Mouse (Mus musculus): ENCODE measurements around the gene Cdh4.

Cdh4 gene

DNA sequence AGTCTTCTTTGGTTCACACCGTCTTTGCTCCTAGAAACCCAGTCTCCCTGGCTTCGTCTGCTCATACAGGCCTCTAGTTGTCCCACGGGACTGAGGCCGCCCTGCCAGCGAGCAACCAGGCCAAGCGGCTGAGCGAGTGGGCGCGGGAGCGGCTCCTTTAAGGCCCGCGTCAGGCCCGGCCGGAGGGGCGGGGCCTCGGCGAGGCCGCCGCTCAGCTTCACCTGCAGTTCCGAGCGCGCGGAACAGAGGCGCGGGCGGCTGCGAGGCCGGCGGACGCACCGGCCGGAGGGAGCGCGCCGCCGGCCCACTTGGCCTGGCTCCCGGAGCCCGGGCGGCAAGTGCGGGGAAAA is at the start of gene Cdh4:
Gene Cdh4, plus strand, starts transcription at position 241 of the 350 bp plus-strand sequence.
- DNase-seq (ENCODE audit: low read depth, low spot score): peak; percentile 59

DNA sequence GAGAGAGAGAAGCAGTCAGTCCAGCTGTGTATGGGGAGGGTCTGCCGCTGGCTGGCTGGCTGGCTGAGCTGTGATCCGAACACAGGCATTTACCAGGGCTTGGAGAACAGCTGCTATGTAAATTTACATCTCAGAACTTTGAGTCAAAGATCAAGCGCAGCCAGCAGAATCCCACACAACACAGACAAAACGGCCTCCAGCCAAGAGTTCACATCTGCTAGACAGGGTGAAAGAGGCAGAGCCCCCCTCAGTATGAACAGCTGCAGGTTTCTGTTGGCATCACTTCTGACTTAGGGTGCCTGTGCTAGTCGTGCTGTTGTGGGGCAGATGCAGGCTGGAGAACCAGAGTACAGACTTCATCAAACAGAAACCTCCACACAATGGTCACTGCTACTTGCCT is 46.8 kb upstream of the Cdh4 start:
- peak; percentile 11 for DNase-seq (ENCODE audit: low read depth, low spot score)

DNA sequence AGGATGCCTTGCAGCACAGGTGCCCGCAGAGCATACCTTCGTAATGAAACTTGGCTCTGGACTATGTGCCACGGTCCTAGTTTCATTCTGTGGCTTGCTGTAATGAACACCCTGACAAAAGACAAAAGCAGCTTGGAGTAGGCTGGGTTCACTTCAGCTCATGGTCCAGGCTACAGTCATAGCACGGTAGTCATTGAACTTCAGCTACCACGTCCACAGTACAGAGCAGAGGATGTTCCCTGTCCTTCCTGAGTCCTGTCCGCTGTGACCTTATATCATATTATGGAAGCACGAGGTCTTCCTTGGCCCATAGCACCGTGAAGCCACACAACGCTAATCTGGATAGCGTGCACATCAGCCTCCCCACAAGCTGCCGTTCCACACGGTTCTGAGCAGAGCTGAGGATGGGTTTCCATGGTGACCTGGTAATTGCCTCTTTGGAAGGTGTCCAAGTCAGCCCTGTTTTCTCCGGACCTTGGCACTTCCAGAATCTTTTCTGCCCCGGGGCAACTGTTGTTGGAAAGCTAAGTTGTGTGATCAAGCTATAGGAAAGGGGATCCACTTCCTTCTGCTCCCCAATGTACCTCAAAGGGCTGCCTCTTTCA is 42.5 kb upstream of the Cdh4 start:
- DNase-seq (ENCODE audit: low read depth, low spot score): no peak

DNA sequence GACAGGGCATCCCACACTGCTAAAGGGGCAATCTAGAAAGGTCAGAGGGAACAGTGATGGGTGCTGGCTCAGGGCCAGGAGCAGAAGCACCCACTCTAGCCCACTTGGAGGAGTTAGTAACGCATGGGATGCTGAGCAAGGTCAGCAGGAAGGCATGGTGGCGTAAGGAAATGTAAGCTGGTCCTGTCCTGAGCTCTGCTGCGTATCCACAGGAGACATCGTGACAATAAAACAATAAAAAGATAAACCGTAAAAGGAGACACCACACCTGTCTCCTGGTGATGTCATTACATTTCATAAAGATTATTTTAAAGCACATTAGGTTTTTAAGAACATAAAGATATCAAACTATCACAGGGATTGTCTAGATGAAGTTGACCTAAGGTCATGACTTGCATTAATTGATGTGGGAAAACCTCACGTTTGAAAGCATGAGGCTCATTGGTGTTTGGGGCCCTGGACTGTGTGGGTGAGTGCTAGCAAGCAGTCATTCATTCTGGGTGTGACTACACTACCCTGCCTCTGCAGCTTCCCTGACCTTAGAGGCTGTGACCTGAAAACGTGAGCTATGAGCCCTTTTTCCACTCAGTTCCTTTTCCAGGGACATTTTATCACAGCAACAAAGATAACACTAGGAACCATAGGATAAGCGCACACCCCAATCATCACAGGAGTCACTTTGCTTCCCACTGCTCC is 31.2 kb upstream of the Cdh4 start:
- no peak for DNase-seq (ENCODE audit: low read depth, low spot score)

DNA sequence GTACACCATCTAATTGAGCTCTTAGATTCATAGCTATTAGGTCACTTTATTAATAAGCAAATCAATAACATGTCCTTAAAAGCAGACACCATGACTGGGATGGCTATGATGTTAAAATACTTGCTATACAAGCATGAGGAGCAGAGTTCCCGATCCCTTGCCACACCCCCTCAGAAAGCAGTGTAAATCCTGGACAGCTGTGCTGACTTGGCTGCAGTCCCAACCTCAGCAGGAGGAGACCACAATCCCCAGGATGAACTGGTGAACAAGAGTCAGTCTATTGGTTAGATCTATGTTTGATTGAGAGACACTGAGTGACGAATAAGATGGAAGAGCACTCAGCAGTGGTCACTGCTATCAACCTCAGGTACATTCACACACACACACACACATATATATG is 29.3 kb upstream of the Cdh4 start:
- no peak for DNase-seq (ENCODE audit: low read depth, low spot score)

DNA sequence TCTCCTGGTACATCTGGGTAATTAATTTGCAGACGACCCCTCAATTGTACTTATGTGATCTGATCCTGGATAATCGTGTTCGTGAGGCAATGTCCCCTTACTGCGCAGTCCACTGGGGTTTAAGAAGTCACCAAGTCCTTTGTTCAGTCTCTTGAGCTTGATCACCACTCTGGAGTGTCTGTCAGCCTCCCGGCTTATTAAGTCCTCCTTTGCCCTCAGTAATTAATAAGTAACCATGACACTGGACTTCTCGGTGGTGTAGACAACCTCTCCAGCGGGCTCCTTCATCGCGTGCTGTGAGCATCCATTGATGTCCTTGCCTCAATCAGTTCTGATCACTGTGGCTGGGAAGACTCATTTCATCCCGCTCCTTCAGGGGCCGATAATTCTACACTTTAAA is 28.0 kb upstream of the Cdh4 start:
- DNase-seq (ENCODE audit: low read depth, low spot score): no peak

DNA sequence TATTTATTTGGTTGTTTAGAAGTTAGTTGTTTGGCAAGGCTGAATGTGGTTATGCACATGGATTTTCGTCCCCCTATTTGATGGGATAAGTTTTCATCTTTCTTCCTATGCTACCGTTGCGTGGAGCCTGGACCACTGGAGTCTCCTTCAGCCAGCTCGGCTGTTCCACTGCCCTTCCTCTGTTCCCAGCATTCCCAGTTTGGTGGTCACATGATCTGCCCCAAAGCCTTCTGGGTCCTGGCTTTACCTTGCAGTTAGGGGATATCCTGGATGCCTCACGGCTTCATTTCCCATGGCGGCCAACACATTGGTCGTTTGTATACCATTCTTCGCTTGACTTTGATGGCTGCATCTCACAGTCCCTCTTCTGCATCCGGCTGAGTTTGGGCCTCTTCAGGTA is 27.5 kb upstream of the Cdh4 start:
- DNase-seq (ENCODE audit: low read depth, low spot score): no peak

DNA sequence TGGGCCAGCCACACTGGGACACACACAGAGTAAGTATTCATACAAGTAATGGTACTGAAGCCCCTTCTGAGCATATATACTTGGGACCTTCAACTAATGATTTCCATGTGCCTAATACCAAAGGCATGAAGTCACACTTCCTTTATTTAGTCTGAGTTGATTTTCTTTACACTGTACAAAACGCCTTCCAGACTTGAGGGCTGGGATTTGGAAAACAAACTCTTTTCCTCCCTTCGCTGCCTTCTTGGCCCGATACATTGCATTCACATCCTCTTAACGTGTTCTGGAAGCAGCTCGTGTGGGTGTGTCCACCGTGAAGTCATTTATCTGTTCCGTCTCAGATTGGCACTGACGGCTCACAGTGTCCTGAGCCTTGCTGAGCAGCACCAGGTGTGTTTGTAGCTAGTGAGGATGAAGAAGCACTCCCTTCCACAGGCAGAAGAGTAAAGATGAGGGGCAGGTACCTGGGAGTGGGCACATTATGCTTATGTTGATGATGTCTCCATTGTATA is 26.3 kb upstream of the Cdh4 start:
- peak; percentile 26 for DNase-seq (ENCODE audit: low read depth, low spot score)

DNA sequence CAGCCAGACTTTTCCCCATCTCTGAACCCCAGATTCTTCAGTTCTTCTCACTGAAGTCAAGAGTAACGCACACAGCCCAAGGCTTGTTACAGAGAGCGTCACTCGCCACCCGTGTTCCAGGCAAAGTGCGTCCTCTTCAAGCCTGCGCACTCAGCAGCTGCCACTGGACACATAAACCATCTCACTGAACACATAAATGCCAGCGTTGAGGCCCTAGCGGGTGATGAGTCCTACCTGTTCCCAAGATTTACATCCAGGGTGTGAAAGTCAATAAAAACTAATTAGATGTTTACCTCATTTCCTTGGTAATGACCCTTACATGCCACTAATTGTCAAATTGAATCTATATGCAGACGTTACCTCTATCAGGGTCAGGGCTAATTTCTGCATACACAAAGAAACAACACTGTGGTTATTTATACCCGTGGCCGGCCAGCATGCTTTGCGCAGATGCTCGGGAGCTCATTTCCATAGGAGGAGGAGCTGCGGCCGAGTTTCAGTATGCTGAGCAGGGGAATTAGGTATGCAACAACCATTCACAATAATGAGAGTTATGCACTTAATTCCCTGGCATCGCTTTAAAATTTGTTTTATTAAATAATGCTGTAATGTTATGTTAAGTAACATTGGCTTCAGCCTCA is 25.5 kb upstream of the Cdh4 start:
- peak; percentile 16 for DNase-seq (ENCODE audit: low read depth, low spot score)

DNA sequence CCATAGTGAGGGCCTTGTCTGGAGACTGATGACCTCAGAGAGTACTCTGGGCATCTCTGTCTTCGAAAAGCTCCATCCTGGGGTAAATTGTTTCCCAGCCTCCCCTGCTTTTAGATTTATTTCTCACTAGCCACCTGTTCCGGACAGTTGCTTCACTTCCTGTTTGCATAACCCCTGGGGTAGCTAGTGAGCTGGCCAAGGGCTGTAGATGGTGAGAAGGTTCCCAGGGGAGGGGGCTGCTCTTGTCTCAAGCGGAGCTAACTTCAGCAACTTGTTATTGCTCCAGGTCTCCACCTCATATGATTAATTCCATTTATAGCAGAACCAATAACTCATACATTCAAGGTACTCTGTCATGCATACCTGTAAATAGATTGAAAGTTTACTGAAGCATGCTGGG is 16.6 kb upstream of the Cdh4 start:
- no peak for DNase-seq (ENCODE audit: low read depth, low spot score)

DNA sequence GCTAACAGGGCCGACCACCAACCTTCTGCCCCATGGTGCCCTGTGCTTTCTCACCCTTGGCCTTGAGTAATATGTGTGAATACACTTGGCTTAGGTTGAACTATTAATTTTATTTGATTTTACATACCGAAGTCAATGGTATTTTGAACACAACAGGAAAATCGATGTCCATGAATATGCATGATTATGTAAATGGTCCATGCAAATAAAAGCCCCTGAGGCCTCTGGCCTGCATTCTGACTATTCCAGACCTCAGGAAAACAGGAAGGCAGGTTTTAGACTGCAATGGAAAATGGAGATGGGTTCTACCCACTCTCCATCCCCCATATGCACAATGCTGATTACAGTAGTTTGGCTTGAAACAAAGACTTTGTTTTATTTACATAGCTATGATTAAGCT is 13.3 kb upstream of the Cdh4 start:
- no peak for DNase-seq (ENCODE audit: low read depth, low spot score)

DNA sequence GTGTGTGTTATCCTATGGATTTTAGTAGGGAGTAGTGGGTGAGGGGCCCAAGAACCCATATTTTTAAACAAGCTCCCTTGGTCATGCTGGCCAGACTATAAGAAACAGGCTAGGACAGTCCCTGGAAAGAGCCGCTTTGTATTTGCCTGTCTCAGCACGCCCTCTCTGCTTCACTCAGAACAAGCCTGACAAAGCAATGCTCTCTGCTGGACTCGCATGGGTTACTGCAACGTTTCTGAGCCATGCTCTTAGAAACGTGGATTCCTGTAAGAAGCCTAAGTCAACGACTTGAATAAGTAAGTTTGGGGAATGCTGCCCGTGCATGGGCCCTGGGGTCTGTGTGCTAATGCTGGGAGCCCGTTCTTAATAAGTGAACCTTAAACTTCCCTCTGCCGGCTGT is 2.1 kb upstream of the Cdh4 start:
- peak; percentile 6 for DNase-seq (ENCODE audit: low read depth, low spot score)

DNA sequence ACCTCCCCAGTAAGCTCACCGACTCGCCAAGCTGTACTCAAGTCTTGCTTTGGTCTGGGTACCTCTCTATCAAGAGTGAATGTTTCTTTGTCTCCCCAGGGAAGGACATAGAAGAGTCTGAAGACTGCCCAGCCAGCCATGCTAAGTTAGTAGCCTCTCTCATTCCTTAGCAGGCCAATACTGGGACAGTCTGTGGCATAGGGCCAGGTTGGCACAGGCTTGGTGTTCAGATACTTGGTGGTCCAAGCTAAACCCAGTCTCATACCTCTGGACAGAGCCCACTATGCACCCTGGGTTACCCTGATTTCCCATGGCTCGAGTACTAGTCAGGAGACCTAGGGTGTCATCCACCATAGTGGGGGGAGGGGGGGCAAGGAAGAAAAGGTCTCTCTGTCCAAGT is 1.1 kb upstream of the Cdh4 start:
- DNase-seq (ENCODE audit: low read depth, low spot score): no peak

DNA sequence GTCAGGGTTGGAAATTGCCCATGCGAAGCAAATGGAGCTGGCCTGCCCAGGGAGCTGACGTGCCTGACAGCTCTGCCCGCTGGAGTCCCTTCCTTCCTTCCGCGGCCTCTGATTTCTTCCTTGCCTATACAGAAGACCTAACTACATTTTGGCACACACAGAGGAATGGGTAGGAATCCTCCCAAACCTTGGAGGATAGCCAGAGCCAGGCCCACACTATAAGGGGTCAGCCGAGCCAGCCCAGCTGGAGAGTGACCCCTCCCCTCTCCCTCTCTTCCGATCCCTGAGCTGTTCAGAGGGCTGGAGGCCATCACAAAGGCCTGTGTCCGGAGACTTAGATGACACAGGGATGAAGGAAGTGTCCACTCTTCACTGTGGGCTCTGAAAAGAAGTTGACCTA is 514 bp upstream of the Cdh4 start:
- DNase-seq (ENCODE audit: low read depth, low spot score): no peak

DNA sequence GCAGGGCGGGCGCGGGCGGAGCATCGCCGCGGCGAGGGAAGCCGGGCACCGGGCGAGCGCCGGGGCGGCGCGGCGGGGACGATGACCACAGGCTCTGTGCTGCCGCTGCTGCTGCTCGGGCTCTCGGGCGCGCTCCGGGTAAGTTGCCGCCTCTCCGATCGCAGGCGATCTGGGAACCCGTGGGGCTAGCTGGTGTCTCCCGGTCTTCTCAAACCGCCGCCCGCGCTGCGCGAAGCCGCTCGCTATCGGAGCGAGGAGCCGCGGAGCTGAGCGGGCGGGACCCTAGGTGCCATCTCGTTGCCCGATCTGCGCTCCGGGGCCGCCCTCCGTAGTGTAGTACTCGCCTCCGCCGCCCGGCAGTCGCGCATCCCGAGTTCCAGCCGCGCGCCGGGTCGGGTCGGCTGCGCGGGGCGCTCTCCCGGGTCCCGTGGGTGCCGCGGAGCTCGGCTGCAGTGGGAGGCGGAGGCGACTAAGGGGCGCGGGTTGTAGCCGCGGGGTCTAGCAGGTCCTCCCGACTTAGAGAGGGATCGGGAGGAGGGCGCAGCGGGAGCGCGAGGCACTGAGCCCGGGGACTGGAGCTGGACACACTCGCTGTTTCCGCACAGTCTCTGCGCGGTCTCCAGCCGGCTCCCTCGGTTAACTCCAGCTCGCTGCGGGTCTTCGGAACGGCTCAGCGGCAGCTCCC is 452 bp downstream of the Cdh4 start:
- peak; percentile 31 for DNase-seq (ENCODE audit: low read depth, low spot score)

DNA sequence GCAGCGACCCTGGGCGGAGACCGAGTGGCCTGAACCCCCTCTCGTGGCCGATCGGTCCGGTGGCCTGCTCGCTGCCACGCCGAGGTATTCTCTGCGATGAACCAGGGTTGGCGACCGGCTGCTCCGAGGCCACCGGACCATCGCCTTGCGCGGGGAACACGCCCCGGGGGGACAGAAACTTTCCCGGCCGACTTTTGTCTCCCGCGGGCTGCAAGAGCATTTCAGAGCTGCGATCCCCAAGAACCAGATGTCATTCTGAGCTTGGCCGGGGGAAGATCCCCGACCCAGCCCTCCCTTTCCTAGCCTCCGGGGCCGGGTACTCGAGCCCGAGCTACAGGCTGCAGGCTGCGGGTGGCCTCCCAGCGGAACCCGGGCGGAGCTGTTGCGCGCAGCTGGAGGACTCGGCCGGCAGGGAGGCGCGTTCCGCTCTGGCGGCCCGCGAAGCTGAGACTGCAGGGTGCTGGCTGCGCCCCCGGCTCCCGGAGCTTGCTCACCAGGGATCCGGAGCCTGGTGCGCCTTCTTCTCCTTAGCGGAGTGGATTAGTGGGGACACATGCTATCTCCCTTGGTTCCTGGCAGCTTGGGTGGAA is 1.1 kb downstream of the Cdh4 start:
- DNase-seq (ENCODE audit: low read depth, low spot score): peak; percentile 24

DNA sequence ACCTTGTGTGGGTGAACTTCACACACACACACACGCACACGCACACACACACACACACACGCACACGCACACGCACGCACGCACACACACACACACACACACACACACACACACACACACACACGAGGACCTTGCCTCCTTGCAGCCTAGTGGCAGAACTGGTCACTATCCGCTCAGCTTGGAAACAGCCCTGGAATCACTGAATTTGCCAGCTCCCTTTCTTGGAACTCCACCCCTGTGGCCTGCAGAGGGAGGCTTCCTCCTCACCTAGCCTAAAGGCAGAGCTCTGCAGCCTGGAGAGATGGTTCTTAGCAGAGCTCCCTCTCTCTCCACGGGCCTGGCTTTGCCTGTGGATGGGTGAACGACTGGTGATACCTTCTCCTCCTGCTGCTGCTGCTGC is 1.7 kb downstream of the Cdh4 start:
- DNase-seq (ENCODE audit: low read depth, low spot score): peak; percentile 4

DNA sequence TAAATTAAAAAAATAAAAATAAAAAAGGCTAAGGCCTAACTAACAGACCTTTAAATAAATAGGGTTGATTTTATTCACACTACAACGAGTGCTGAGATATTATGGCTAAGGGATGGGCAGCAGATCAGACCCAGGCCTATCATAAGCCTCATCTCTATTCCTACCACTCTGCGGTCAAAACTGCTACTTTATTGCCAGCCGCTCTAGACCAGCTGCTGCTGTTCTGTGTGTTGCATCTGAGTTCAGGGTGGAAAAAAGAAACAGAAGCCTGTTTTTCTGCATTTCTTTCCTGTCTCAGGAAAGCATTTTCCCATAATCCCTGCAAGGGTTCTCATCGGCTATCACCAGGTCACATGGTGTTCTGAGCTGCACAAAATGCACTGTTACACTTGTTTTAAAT is 6.0 kb downstream of the Cdh4 start:
- DNase-seq (ENCODE audit: low read depth, low spot score): no peak

DNA sequence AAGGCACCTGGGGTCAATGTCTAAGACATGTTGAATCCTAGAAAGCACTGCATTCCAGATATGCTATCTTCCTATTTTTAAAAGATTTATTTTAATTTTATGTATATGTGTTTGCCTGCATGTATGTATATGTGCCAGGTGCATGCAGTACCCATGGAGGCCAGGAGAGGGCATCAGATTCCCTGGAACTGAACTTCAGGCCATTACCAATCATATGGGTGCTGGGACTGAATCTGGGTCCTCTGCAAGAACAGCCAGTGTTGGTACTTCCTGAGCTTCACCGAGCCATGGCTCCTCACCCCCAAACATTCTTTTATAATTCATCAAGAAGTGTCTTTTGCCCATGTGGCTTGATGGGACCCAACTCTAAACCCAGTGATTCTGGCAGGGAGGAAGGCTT is 6.8 kb downstream of the Cdh4 start:
- no peak for DNase-seq (ENCODE audit: low read depth, low spot score)

DNA sequence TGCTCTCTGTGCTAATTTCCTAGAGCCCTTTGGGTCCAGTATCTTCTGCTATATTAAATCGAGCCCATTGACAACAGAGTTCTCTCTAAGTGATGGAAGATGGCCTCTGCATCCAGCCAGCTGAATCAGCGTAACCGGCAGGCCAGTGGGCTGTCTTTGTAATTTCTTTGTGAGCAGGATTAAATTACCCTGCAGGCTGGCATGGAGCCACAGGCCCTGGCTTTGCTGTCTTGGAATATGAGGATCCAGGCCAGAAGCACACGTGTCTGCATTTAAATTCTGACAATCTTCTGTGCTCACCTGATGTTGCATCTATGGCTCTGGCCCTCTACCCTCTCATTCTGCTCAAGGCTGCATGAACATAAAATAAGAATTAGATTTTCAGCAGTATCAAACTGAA is 17.0 kb downstream of the Cdh4 start:
- no peak for DNase-seq (ENCODE audit: low read depth, low spot score)

DNA sequence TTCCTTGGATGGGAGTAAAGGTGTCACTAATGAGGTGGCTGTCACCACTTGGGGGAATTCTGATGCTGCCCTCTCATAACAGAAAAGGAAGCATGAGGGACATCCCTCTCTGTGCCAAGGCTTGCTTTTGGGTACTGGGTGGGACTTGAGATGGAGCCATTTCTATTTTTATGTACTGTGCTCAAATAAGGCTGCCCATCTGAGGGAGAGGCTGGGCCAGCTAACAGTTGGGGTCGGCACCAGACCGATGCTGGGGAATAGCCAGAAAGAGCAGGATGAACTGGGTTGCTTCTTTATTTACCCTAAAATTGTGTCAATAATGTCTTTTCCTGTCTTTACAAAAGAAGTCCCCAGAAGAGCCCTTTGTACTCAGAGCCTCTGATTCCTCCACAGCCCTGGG is 17.4 kb downstream of the Cdh4 start:
- no peak for DNase-seq (ENCODE audit: low read depth, low spot score)

DNA sequence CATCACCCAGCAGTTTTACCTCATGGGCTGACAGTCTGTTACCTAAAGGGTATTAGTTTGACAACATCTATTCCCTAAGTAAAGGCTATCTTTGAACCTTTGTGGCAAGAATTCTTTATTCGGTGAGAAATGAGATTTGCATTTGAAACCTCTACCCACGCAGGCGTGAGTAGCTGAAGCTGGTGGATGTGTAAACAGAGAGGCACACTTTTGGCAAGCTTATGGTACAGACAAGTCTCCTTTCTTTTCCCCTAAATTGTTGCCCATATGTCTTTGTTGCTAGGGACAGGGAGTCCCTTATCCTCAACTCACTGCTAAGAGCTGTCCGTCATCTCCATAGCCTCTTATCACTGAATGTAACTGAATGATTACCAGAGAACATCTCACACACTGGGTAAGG is 21.3 kb downstream of the Cdh4 start:
- DNase-seq (ENCODE audit: low read depth, low spot score): no peak
